Mouse (Mus musculus): ENCODE measurements at regions not wholly inside any gene's neighbourhood (a gene's known extent, or its start where the extent isn't known, plus 50 kb on each side); places are given as distances from the start of the nearest gene placed in this dataset.

DNA sequence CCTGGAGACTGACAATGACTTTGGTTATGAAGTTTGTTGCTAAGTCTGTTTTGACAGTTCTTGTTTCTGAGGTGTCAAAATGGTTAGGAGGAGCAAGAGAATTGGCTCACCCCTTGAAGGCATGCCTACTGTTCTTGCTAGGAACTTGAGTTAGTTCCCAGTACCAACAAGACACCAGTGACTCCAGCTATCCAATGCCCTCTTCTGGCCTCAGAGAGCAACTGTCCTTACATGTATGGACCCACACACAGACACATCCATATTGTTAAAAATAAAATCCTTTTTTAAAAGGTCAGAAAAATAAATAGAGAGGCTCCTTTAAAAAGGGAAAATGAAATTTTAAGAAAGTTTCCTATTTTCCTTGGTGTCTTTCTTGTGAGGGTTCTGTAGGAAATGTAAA, 272.3 kb downstream of the Ccdc91 start:
- intact Hi-C loops (cut with DNase I): no loop called here
- DNase-seq (ENCODE audit: extremely low spot score in 1 of 2, low spot score in 2 of 2): no peak

GRCm38 (mm10) chr6:147752301-147752700, 276.7 kb downstream of the Ccdc91 start:
- intact Hi-C loops (cut with DNase I): no loop called here
- no peak for DNase-seq (ENCODE audit: extremely low spot score in 1 of 2, low spot score in 2 of 2)

DNA sequence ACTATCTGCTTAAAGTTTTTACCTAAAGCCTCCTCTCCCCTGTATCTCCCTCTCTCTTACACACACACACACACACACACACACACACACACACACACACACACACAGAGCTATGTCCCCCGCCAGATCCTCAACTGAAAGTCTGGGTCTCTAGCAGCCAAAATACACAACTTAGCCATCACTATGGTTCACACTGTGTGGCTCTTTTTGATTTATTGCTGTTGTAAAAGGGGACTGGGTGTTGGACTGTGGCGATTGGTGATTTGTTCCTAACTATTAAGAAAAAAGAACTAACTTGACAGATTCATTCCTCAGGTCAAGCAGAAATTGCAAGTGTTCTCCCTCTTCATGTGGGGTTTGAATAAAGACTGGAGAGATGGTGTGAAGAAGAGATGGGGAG, 278.2 kb downstream of the Ccdc91 start:
- no peak for DNase-seq (ENCODE audit: extremely low spot score in 1 of 2, low spot score in 2 of 2)
- intact Hi-C loops (cut with DNase I): no loop called here

GRCm38 (mm10) chr6:147755750-147756523, 280.3 kb downstream of the Ccdc91 start:
- intact Hi-C loops (cut with DNase I): no loop called here
- DNase-seq (ENCODE audit: extremely low spot score in 1 of 2, low spot score in 2 of 2): no peak

DNA sequence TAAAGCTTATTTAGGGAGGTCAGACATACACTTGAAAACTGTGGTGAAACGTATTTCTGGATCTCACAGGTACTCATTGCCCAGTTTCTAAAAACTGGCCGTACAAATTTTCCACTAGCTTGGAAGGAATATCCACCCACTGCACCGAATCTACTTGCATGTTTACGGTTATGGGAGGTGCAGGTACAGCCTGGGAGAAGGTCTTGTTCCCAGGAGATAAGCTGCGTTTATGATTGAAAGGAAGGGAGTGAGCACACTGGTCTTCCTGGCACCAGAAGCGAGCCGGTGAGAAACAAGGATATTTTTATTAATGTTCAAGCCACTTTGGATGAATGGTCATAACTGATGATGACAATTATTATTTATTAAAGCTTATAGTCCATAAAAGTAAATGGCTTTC, 283.9 kb downstream of the Ccdc91 start:
- no peak for DNase-seq (ENCODE audit: extremely low spot score in 1 of 2, low spot score in 2 of 2)
- intact Hi-C loops (cut with DNase I): no loop called here

DNA sequence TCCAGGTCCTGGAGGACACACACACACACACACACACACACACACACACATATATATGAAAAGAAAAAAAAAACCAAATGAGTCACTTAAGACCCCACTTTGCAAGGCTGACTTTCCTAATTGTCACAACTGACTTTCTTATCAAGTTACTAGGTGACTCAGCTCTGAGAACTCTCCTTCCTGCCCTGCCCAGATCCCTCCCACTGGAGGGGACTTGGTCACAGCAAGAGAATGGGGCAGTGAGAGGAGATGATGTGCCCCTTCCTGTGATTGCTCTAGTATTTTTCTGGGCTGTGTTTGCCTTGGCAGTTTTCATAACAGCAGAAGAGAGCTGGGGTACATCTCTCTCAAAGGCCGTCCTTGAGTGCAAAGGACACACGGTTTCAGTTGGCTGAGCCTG, 284.5 kb downstream of the Ccdc91 start:
- intact Hi-C loops (cut with DNase I): no loop called here
- no peak for DNase-seq (ENCODE audit: extremely low spot score in 1 of 2, low spot score in 2 of 2)

- intact Hi-C loops (cut with DNase I): no loop called here
- no peak for DNase-seq (ENCODE audit: extremely low spot score in 1 of 2, low spot score in 2 of 2)
These were observed 281.8 kb upstream of the Far2 start for GRCm38 (mm10) chr6:147765241-147765640.

- no peak for DNase-seq (ENCODE audit: extremely low spot score in 1 of 2, low spot score in 2 of 2)
- intact Hi-C loops (cut with DNase I): no loop called here
These were observed 277.9 kb upstream of the Far2 start for GRCm38 (mm10) chr6:147769180-147769579.

DNA sequence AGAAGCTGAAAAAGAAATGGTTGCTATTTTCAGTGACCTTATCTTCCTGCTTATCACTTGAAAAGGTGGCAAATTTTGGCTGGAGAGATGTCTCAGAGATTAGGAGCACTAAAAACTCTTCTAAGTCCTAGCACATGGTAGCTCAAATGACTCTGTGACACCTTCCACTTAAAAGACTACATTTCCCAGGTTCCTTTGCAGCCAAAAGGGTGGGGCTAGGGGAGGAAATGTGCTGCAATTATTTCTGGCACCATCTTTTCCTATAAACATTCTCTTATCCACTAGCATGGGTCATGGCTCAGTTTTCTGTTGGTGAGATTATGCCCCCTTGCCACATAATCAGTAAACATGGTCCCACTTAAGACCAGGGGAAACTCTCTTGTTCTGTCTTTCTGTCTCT, 277.0 kb upstream of the Far2 start:
- intact Hi-C loops (cut with DNase I): no loop called here
- DNase-seq (ENCODE audit: extremely low spot score in 1 of 2, low spot score in 2 of 2): no peak

DNA sequence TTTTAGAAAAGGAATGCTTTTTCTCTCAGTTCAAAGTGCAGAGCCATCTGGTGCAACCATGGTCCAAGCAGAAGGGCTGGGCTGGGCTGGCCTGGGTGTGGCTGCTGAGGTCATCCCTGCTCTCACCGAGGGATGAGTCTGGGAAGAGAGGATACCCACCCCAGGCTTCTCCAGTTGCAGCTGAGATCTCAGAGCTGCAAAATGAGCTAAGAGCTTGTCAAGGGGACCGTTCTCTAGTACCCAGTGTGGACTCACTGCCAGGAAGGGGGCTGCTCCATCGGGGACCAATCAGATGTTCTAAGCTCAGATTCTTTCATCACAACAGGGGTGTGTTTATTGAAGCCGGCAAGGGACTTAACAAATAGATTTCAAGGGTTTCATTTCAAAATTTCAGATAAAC, 275.6 kb upstream of the Far2 start:
- peak; percentile 1 to 60 for DNase-seq (ENCODE audit: extremely low spot score in 1 of 2, low spot score in 2 of 2)
- intact Hi-C loops (cut with DNase I): no loop called here

GRCm38 (mm10) chr6:147773904-147774303, 273.2 kb upstream of the Far2 start:
- no peak for DNase-seq (ENCODE audit: extremely low spot score in 1 of 2, low spot score in 2 of 2)
- intact Hi-C loops (cut with DNase I): no loop called here

DNA sequence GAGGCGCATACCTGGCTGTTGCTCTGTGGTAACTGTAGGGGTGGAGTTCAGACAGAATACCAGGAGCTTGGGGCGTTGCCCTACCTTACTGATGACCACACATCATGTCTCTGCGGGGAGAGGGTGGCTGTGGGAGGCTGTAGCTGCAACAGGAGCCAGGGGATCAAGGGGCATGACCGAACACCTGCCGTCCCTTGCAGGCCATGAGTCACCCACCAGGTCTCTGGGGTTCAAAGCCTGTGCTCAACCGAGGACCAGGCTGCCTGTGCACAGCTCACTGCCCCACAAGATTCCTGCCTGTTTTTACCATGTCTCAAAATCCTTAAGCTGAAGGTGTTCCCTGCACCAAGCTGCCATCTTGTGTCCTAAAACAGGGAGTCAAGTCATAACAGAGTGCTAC, 272.4 kb upstream of the Far2 start:
- intact Hi-C loops (cut with DNase I): no loop called here
- DNase-seq (ENCODE audit: extremely low spot score in 1 of 2, low spot score in 2 of 2): no peak

DNA sequence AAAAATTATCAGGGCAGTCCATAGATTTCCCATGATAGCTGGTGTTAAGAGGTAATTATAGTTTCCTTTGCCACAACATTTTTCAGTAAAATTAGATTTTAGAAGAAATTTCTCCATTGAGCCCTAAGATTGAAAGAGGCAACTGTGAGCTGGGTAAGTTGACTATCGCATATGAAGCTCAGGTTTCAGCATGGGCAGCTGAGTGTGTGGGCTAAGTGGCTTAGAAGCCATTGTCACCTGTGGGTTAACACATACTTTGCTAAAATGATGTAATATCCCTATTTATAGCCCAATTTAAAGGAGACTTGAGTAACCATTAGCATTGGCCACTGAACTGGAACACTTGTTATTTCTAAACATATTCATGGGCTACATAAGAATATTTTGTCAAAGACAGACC, 267.6 kb upstream of the Far2 start:
- intact Hi-C loops (cut with DNase I): no loop called here
- no peak for DNase-seq (ENCODE audit: extremely low spot score in 1 of 2, low spot score in 2 of 2)

DNA sequence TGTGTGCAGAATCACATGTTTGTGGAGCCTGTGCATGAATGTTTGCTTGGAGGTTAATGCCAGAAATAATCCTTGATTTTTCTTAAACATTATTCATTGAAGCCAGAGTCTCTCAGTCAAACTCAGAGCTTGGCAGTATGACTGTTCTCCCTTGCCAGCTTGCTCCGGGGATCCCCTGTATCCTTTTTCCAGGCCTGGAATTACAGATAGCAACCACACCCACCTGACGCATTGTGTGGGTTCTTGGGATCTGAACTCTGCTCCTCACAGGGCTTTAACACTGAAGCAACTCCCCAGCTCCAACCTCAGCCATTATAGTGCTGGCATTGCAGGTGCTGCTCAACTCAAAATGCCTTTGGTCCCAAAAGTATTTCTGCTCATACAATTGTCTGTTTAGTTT, 262.8 kb upstream of the Far2 start:
- intact Hi-C loops (cut with DNase I): no loop called here
- no peak for DNase-seq (ENCODE audit: extremely low spot score in 1 of 2, low spot score in 2 of 2)

DNA sequence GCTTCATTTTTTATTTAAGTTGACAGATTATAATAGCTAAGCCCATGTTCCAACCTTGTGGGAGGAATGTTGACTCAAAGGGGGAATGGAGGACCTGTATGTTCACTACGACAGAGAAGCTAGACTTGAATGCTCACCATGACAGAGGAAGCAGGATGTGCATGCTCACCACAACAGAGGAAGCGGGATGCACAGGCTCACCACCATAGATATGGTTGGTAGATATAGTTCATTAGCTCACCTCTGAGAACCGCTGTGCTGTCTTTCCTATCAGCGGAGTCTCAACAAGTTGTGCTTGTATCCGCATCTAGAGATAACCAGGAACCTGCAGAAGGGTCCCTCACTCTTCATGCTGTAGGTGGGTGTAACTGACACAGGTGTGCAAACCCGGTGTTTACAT, 262.2 kb upstream of the Far2 start:
- DNase-seq (ENCODE audit: extremely low spot score in 1 of 2, low spot score in 2 of 2): no peak
- intact Hi-C loops (cut with DNase I): no loop called here

GRCm38 (mm10) chr6:147788095-147788494, 259.0 kb upstream of the Far2 start:
- intact Hi-C loops (cut with DNase I): no loop called here
- DNase-seq (ENCODE audit: extremely low spot score in 1 of 2, low spot score in 2 of 2): no peak

GRCm38 (mm10) chr6:147789112-147789511, 257.9 kb upstream of the Far2 start:
- DNase-seq (ENCODE audit: extremely low spot score in 1 of 2, low spot score in 2 of 2): no peak
- intact Hi-C loops (cut with DNase I): no loop called here

DNA sequence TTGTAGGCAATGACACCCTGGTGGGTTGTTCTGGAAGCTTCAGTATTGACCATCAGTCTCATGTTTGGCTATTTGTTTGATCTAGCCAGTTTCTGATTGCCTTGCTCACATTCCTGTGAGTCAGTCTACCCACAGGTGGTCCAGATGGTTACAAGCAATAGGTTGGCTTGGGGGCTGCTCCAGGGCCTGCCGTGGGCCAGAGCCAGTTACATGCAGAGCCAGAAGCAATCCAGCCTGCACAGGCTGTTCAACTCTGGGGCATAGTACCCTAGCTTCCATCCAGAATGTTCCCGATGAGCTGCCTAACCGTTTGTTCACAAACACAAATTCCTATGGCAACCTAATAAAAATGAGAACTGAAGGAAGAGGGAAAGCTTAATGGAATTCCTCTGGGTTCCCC, 253.2 kb upstream of the Far2 start:
- intact Hi-C loops (cut with DNase I): no loop called here
- DNase-seq (ENCODE audit: extremely low spot score in 1 of 2, low spot score in 2 of 2): no peak

- DNase-seq (ENCODE audit: extremely low spot score in 1 of 2, low spot score in 2 of 2): no peak
- intact Hi-C loops (cut with DNase I): no loop called here
These were observed 252.7 kb upstream of the Far2 start for GRCm38 (mm10) chr6:147794351-147794750.

DNA sequence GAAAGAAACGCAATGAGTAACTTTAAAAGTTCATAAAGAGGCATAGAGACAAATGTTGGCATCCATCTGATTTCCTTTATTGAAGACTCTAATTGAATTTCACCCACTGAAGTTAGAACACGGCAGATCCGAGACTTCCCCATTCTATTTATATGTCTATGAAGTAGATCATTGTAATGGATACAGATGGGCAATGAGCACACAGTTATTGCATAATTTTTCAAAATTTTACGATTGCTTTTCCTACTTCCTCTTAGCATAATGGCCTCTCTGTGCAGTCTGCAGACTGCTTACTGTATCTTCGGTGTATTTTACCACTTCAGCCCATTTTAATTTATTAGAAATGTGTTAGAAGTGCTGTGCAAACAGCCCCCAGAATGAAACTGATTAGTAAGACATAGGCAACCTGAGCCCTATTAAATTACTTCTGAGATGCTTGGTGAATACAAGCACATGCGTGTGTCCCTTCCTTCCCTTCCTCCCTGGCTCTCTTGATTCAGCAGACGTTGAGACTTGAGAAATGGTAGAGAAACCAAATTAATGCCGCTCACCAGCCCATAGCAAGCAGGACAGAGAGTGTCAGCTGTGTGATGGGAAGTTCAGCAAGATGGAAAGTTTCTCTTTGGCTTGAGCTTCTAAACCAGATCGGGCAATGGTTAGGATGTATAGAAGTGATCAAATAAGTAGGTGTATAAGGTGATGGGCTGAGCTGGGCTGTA, 247.9 kb upstream of the Far2 start:
- intact Hi-C loops (cut with DNase I): no loop called here
- DNase-seq (ENCODE audit: extremely low spot score in 1 of 2, low spot score in 2 of 2): no peak

DNA sequence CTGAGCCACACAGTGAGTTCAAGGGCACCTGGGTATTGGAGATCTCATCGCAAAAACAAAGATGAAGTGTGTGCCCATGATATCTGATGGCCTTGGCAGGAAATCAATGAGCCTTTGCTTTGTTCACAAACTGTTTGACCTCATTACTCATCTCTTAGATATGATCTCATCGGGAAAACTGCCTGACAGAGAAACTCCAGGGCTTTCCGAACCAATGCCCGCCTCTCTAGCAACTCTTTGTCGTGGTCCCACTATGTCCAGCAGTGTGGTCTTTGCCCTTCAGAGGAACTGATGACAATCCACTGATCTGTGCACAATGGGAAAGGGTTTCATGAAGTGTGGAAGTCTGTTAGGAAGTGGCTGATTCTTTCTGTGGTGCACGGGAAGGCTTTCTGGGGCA, 247.2 kb upstream of the Far2 start:
- DNase-seq (ENCODE audit: extremely low spot score in 1 of 2, low spot score in 2 of 2): no peak
- intact Hi-C loops (cut with DNase I): no loop called here

Data from left cerebral cortex, postnatal 10 days (tissue).